Mouse (Mus musculus) thymus, adult 18-20 months (tissue): ENCODE data around the gene Apol7b.

Experiments
- DNase-seq, 2 experiments: peaks; one replicate each; pipeline ENCODE4 v3.0.0; 2022; ENCODE audit warnings: mixed read lengths in 2 of 2

Gene Apol7b

DNA sequence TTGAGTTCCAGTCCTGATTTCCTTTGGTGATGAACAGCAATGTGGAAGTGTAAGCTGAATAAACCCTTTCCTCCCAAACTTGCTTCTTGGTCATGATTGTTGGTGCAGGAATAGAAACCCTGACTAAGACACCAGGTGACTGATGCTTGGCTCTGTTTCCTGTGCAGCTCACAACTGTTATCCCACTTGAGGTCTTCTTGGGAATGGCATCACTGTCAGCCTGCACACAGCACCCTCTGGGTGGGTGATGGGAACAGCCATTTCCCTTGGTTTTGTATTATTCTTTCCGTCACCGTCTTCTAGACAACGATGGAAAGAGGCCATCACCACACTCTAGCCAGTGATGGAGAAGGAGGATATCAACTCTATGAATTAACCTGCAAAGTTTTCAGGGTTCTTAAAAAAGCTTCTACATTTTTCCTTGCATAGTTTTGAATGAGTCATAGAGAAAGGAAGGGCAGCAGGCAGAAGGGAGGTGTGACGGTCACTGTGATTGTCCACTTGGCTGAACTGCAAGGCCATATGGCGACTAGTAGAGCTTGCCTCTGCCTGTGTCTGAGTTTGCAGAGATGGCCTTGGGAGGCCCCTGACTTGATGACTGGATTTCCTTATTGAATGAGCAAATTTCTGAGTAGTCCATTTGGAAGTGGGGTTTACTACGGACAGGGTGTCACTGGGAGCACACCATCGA lies 62.8 kb downstream of the Apol7b start:
- no peak for DNase-seq

DNA sequence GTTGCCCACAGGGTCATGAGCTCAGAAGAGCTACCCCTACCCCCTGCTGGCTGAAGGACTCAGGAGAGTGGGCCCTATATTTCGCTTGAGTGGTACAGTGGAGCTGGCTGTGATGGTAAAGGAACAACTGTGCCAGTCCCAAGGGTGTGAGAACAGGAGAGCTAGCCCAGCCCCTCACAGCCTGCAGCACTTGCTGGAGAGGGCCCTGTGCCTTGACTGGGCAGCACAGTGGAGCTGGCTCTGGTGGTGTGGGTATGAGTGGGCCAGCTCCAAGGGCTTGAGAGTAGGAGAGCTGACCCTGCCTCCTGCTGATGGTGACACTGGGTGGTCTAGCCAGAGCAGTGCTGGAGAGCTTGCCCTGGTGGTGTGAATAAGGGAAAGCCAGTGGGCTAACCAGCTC lies 64.4 kb downstream of the Apol7b start:
- no peak for DNase-seq

DNA sequence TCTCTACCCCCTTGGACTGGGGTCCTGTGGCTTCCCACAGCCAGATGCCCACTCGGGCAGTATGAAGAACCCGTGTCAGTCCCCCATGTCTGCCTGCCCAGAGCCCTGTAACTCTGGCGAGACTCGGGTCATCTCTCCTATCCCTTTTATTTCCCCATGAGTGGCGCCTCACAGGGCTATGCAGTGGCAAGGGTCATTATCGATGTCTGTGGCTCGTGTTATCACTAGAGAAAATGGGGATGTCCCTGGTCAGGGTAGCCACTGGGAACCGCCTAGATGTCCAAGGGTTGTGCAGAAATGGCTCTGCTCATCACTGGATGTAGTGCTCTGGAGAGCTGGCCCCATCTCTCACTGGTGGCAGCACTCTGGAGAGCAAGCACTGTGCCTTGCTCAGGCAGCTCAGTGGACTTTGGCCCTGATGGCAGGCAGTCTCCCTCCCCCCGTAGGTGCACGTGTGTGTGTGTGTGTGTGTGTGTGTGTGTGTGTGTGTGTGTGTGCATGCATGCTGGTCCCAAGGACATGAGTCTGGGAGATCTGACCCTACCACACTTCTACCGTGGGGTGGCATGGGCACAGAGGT lies 64.9 kb downstream of the Apol7b start:
- DNase-seq, result no peak

DNA sequence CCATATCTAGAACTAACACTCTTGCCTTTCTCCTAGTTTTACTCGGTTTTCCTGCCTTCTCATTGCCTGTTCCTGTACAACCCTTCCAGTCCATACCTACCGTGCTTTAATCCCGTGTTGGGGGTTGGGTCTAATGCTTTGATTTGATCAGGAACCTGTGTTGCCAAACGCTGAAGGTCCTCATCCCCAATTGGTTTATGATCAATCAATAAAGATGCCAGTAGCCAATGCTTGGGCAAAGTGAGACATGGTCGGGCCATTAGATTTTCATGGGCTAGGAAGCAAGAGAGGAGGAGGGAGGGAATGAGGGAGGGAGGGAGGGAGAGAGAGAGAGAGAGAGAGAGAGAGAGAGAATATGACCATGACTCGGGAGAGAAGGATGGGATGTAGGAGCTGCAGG lies 65.8 kb downstream of the Apol7b start:
- DNase-seq, result no peak

DNA sequence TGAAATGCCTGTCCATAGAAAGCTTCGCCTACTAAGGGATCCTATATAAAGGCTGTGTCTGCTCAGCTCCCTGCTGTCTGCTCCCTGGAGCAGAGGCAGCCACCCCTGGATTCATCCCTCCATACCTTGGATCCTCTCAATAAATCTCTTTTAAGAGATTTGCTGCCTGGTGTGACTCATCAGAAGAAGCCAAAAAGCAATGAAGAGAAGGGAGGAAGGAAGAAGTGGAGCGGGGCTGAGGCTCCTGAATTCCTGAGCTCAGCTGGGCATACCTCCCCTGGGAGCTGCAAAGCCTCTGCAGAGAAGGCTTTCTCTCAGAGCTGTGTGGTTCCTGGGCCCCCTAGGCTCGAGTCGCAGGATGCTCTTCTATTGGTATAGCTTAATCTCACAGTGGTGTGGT lies 67.4 kb downstream of the Apol7b start:
- no peak for DNase-seq

DNA sequence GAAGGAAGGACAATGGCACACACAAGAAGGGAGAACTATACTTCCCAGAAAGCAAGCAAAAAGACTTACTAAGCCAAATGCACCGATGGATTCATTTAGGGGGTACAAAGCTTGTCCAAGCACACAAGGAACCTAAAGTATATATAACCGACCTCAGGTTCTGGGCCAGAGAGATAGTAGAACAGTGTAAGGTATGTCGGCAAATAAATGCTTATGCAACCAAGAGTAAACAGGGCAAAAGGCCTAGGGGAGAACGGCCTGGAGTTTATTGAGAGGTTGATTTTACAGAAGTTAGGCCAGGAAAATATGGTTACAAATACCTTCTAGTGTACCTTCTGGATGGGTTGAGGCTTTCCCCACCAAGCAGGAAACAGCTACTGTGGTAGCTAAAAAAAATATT lies 69.9 kb downstream of the Apol7b start:
- DNase-seq, result no peak

DNA sequence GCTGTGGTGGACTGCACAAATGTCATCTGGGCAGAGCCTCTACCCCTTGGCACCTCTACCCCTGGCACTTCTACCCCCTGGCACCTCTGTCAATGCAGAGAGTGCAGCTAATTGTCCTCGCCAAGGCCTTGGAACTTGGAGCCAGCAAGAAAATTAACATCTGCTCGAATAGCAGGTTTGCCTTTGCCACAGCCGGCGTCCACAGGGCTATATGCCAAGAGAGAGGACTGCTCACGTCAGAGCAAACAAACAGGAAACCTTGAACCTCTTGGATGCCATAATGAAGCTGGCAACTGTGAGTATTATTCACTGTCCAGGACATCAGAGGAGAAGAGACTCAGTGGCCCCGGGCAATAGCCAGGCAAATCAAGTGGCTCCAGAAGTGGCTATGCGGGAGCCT lies 70.4 kb downstream of the Apol7b start:
- no peak for DNase-seq
